Mouse (Mus musculus) right cerebral cortex, postnatal 4 days (tissue): ENCODE data around the gene Id1.
A peak's percentile ranks its signal among the peaks of the same experiment; 100 is the strongest.

Experiments
- DNase-seq: peaks from one replicate; pipeline ENCODE4 v3.0.0-alpha.2; 2022

Gene Id1

DNA sequence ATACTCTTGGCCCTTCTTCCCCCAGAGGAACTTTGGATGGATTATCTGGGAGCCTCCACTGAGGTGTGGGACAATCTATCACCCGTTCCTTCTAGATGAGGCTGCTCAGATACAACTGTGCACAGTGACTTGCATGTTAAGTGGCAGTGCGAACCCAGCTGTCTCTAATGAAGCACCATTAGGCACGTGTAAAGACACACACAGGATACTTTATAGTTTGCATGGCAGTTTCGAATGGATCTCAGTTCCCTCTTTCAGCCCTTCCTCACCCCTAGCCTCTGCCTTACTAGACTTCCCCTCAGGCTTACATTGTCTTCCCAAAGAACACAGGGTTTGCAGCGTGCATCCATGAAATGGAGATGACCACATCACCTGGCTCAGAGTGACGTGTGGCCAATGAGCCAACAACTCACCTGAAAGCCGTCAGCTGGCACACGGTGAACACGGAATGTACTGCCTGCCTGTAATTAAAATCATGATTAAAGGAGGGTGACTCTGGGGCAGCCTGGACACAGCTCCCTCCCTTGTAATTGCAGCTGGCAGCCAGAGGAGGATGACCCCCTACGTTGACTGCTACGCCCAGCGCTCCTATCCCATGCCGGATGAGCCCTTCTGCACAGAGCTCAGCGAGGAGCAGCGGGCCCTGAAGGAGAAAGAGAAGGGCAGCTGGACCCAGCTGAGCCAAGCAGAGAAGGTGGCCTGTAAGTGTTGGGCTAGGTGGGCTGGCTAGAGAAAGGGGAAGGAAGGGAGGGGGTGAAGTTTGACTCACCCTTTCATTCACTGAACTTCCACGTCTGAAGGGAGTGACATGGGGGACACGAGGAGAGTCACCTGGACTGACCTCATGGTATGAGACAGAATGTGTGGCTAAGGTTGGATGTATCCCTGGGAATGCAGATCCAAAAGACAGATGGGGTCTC is 20.7 kb downstream of the Id1 start:
- no peak for DNase-seq

- peak; percentile 19 for DNase-seq
Measured at GRCm38 (mm10) chr2:152757478-152757877, 21.4 kb downstream of the Id1 start.

- DNase-seq: no peak
Measured at GRCm38 (mm10) chr2:152758351-152758750, 22.3 kb downstream of the Id1 start.

DNA sequence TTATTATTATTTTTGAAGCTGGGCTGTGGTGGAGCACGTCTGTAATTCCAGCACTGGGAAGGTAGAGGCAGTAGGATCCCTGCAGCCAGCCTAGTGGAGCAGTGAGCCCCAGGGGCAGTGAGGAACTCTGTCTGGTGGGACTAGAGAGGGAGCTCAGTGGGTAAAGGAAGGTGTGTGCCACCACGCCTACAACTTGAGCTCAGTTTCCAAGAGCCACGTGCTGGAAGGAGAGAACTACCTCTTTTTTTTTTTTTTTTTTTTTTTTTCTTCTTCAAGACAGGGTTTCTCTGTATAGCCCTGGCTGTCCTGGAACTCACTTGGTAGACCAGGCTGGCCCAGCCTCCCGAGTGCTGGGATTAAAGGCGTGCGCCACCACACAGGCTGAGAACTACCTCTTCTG is 27.3 kb downstream of the Id1 start:
- DNase-seq: no peak

DNA sequence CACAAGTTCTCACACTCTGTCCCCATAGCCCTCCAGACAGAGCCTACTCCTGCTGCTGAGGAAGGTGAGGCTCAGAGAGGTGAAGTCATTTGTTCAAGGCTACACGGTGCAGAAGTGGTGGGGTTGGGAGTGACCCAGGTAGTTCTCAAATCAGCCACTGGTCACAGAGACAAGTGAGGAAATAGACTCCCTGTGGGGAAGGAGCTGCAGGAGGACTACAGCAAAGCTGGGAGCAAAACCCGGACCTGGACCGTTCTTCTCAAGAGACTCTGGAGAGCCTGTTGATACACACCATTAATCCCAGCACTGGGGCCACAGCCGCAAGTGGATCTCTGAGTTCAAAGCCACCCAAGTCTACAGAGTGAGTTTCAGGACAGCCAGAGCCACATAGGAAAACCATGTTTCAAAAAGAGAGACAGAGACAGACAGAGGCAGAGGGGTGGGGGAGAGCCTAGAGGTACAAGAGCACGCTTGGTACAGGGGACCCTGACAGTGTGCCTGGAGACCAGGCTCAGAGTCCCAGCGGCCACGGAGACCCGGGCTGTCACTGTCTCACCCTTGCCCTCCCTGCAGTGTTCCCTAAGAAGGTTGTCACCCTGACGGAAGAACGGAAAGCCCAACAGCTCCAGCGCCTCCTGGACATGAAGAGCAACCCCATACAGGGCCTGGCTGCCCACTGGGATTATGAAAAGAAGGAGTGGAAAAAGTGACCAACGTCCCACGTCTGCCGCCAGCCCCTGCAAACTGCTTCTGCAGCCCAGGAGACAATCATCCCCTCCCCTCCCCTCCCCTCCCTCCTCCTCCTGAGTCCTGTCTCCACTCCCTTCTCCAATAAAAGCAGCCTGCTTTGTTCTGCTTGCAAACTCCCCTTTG is 28.4 kb downstream of the Id1 start:
- DNase-seq: no peak

DNA sequence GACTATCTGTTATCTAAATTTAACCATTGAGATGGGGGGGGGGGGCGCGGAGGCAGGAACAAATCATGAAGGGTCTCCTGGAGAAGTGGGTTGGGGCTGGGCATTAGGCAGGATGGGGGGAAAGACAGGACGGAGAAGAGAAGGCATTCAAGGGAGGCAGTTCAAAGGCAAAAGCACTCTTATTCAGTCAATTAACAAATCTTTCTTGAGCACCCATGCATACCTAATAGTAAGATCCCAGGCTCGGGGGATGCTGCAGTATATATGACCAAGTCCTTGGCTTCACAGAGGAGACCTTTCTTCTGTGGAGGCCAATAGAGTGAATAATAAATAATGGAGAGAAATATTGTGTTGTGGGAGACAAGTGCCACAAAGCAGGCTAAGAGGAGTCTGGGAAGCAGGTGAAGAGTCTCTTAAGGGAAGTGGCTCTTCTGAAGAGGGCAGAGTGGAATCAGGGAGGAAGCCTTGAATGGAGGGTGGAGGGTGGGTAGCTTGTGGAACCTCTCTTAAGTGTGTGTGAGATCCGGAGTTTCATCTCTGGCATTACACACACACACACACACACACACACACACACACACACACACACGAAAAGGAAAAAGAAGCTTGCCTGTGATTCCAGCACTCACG is 29.1 kb downstream of the Id1 start:
- DNase-seq: no peak

DNA sequence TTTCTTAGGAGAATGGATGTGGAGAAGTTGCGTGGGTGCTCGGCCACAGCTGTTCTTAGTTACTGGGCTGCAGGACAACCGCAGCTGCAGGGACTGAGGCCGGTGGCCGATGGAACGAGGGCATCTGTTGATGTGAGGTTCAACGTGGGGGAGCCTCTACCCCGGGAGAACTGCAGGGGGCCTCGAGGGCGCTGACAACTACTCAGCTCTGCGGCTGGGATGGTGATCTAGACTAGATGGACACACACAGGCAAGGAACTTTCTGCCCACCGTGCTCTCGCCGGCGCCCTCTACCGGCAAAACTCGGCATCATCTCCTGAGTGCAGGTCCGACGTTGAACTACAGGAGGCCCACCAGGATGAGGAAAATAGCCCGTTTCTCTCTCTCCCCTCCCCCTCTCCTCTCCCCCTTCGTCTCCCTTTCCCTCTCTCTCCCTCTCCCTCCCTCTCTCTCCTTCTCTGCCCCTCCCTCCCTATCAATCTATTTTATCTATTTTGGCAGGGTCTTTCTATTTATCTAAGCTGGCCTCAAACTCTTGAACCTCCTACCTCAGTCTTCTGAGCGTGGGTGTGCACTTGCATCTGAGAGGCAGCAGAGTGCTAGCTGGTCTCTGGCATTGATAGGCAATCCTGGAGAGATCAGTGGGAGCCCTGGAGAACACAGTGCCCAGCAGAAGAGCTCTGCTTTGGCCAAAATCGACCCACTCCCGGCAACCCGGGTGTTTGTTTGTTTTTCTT is 30.5 kb downstream of the Id1 start:
- peak; percentile 82 for DNase-seq

GRCm38 (mm10) chr2:152767618-152768271 is 31.7 kb downstream of the Id1 start:
- no peak for DNase-seq

GRCm38 (mm10) chr2:152769677-152770076 is 33.6 kb downstream of the Id1 start:
- DNase-seq: no peak

DNA sequence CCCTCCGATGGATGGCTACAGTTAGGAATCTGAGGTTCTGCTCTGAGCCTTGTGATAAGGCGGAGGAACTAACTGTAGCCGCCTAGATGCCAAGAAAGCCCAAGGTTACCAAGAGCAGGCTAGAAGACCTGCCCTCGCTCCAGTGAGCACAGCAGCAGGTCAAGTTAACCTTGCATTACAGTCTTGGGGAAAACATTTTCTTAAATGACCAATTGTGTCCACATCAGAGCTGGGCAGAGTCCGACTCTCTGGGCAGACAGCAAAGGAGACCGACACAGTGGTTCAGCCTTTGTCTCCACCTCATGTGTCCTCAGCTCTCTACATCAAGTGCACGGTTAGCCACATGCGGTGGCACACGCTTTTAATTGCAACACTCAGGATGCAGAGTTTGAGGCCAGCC is 35.5 kb downstream of the Id1 start:
- no peak for DNase-seq

DNA sequence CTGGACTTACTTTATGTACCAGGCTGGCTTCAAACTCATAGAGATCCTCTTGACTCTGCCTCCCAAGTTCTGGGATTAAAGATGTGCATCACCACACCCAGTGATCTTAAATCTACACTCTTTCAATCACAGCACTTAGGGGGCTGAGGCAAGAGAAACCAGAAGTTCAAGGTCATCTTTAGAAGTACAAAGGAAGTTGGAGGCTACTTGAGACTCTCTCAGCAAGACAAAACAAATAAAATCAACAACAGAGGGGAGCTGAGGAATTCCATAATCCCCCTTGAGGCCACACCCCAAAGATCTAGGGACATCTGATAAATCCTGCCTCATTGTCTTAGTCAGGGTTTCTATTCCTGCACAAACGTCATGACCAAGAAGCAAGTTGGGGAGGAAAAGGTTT is 36.2 kb downstream of the Id1 start:
- DNase-seq: no peak

DNA sequence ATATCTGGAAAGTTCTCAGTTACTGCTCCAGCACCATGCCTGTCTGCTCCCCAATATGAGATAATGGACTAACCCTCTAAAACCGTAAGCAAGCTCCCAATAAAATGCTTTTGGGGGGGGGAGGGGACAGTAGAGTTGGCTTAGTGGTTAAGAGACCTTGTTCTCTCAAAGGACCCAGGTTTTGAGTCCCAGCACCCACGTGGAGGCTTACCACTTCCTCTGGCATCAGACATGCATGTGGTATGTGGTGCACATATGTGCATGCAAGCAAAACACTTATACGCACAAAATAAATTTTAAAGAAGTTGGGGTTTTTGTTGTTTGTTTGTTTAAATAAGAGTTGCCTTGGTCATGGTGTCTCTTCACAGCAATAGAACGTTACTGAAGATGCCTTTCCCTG is 39.3 kb downstream of the Id1 start:
- DNase-seq: no peak

DNA sequence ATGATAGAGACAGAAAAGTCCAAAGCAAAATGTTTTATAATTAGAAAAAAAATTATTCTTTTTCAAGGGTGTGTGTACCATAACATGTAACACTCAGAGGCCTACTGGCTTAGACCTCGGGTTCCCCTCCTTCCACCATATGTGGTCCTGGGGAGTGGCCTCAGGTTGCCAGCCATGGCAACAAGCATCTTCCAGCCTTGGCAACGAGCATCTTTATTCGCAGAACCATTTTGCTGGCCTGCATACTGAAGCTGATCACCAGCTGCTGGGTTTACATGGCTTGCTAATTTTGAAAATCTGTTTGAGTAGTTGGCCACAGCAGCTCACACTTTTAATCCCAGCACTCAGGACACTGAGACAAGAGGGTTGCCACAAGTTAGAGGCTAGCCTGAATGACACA is 40.0 kb downstream of the Id1 start:
- DNase-seq: no peak

- no peak for DNase-seq
Measured at GRCm38 (mm10) chr2:152776435-152776834, 40.4 kb downstream of the Id1 start.

GRCm38 (mm10) chr2:152777081-152777480 is 41.0 kb downstream of the Id1 start:
- no peak for DNase-seq

DNA sequence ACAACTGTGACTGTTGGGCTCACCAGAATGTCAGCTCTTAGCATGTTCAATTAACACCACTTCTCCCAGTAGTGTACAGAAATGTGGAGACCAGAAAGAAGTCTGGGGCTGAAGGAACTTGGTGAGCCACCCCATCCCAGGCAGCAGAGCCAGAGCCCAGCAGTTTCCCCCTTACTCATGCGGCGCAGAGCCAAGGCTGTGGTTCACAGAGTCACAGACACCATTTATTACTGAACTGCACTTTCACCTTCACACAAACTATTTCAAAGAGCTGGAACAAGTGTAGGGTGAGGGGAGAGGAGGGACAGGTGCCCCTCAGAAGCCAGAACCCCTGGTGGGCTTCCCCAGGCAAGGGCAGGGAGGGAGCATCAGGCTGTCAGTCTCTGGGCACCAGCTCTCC is 44.4 kb downstream of the Id1 start:
- no peak for DNase-seq

DNA sequence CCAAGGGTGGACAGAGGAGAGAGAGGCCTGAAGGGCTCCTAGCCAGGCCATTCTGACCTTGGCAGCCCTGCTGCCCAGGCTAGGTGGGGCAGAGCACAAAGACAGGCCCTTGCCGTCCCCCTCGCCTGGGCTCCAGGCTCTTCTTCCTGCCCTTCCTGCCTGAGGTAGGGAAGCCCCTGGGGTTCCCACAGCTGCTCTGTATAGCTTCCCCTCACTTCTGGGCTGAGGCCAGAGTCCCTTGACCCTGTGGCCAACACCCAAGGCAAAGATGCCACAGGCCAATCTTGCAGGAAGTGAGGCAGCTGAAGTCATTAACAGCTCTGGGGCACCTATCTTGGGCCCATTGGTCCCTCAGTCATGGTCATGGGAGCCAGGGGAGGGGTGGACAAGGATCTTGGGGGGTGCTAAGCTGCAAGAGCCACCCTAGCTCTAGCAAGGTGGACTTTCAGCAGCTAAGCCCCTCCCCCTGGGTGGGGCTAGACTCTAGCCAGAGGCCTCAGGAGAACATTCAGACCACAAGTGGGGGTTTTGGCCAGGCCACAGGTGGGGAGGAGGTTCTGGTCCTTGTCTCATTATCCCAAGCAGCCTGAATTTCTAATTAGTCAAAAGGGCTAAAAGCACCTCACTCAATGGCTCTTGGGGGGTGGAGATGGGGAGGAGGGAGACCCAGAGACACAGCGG is 45.1 kb downstream of the Id1 start:
- no peak for DNase-seq

GRCm38 (mm10) chr2:152782656-152783055 is 46.6 kb downstream of the Id1 start:
- no peak for DNase-seq

GRCm38 (mm10) chr2:152783241-152783640 is 47.2 kb downstream of the Id1 start:
- no peak for DNase-seq

DNA sequence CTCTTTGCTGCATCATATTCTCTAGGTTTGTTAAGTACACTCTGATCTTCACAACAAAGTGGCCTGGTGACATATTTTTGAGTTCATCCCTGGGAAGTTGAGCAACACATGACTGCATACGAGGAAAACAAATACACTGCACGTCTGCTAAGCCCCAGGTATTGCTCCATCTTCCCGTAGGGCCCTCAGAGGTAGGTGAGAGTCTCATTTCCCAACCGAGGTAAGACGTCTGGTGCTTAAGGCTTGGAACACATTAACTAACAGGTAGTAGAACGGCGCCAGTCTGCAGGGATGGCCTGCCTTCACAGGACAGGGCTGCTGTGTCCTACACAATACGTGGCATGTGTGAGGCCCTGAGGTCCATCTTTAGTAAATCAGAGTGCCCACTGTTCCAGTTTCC is 48.6 kb downstream of the Id1 start:
- no peak for DNase-seq
